Mouse (Mus musculus) spleen, adult 2 months (tissue): Measurements from ENCODE around the gene Mpc2. TPM values are rescaled to one million over a fixed set of nuclear protein-coding genes. Genes with fewer than 3 reads are reported as not detected.

Experiments used
- DNase-seq, 2 experiments: peaks; one replicate each; pipeline versions ENCODE4 v3.0.0 to v3.0.0-alpha.2; 2012 to 2021; ENCODE audit warnings: low spot score in 2 of 2, low read depth in 1 of 2
- H3K27ac ChIP-seq: fragments of 200-500 bp; 2 replicates; pipeline ENCODE4 v1.5.1; 2012; ENCODE audit warnings: low read length, inconsistent platforms; ENCODE audit not compliant: insufficient read depth
- H3K27me3 ChIP-seq: fragments of 200-500 bp; 2 replicates; pipeline ENCODE4 v1.6.1; 2012; ENCODE audit warnings: mild to moderate bottlenecking, moderate library complexity, low read length, inconsistent platforms; ENCODE audit not compliant: control insufficient read depth, insufficient read depth
- H3K36me3 ChIP-seq: fragments of 200-500 bp; 2 replicates; pipeline ENCODE4 v1.6.1; 2012; ENCODE audit warnings: mild to moderate bottlenecking, low read length, inconsistent platforms; ENCODE audit not compliant: control insufficient read depth, insufficient read depth
- H3K4me1 ChIP-seq: fragments of 200-500 bp; 2 replicates; pipeline ENCODE4 v1.6.1; 2011; ENCODE audit warnings: inconsistent platforms; ENCODE audit not compliant: control insufficient read depth, insufficient read depth, insufficient read length
- H3K4me3 ChIP-seq: fragments of 200-500 bp; 2 replicates; pipeline ENCODE4 v1.5.1; 2011; ENCODE audit warnings: mild to moderate bottlenecking, inconsistent platforms; ENCODE audit not compliant: insufficient read depth, insufficient read length; ENCODE audit errors: extremely low read depth
- CTCF ChIP-seq: fragments of 200-500 bp; IDR thresholded peaks from 2 replicates; pipeline ENCODE4 v1.5.1; 2011; ENCODE audit warnings: mild to moderate bottlenecking, inconsistent platforms; ENCODE audit not compliant: insufficient read depth, insufficient read length, insufficient replicate concordance; ENCODE audit errors: extremely low read depth
- POLR2A ChIP-seq: fragments of 200-500 bp; IDR thresholded peaks from 2 replicates; pipeline ENCODE4 v1.6.1; 2011; ENCODE audit warnings: low read depth, low read length, inconsistent platforms
- WGBS: fragments of 180-500 bp; shearing (Covaris S2); methylation state at CpG from one replicate; pipeline ENCODE4 v1.1.7; 2018; 5-methylcytosine and 5-hydroxymethylcytosine counted together
- polyA plus RNA-seq: library from polyadenylated mRNA; depleted of rRNA; stranded (reverse); fragments of >200 nt; gene quantifications from 2 replicates; pipeline ENCODE4 v1.2.3, GENCODE M21; 2012; rRNA removed

Gene Mpc2
- polyA plus RNA-seq = 21.6 and 28.6 TPM in 2 replicates

GRCm38 (mm10) chr1:165460360-165460800 is at the start of gene Mpc2, which contains the start of gene Dcaf6:
Gene Mpc2 (plus strand): TSS chr1:165460637.
Gene Dcaf6 (minus strand): TSS chr1:165460475.
- peak within 1 kb of the TSS; percentile 84 for H3K4me3 ChIP-seq
- no peaks in the 10 kb centered on the region for H3K36me3 ChIP-seq
- peak within 1 kb of the TSS; percentile 99 for H3K27ac ChIP-seq
- H3K4me1 ChIP-seq = no peaks in the 10 kb centered on the region
- DNase-seq = peak; percentile 96 to 100
- H3K27me3 ChIP-seq = no peaks in the 10 kb centered on the region
- WGBS = under 1% methylated on average over 37 of the region's 37 CpGs
- TF ChIP-seq POLR2A = peak; percentile 61
- TF ChIP-seq CTCF = no peak

- Histone ChIP-seq H3K4me1 (no peaks in the 10 kb centered on the region), H3K36me3 (no peaks in the 10 kb centered on the region), H3K27ac (no peak overlapping the region), H3K27me3 (no peaks in the 10 kb centered on the region), H3K4me3 (no peak overlapping the region)
- TF ChIP-seq POLR2A = no peak
- TF ChIP-seq CTCF = no peak
- DNase-seq = no peak
- 94% methylated on average over 7 of the region's 7 CpGs for WGBS
These were observed 39.0 kb upstream of the Mpc2 start for GRCm38 (mm10) chr1:165421357-165421915.

DNA sequence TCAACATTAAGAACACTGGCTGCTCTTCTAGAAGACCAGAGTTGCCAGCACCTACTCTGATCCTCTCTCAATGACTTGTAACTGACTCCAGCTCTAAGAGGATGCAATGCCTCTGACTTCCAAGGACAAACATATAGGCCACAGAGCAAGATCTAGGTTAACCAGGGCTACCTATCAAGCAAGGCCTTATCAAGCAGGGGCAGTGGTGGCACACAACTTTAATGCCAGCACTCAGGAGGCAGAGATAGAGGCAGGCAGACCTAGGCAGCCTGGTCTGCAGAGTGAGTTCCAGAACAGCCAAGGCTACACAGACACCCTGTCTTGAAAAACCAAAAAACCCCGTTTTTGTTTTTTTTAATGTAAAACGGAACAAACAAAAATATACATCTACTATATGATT is 34.2 kb upstream of the Mpc2 start:
- no peak for DNase-seq
- Histone ChIP-seq H3K27ac (no peak overlapping the region), H3K4me1 (no peaks in the 10 kb centered on the region), H3K36me3 (no peaks in the 10 kb centered on the region), H3K27me3 (no peaks in the 10 kb centered on the region), H3K4me3 (no peak overlapping the region)
- WGBS = 88% methylated on average over 2 of the region's 2 CpGs
- TF ChIP-seq CTCF (no peak), POLR2A (no peak)

DNA sequence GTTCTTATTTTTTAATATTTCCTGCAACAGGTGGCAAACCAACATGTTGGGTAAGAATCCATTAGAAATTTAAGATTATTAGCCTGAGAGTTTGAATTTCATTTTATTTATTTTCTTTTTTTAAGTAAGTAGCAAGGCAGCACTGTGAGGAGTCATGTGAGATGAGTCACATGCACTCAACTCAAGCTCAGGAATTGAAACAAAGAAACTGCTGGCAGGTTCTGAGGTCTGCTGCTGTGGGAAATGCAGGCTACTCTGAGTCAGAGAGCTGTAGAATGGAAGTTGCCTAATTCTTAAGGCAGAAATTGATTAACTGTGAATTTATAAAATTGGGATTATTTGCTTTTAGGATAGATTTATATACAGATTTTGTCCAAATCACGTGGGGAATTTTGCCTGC is 27.6 kb upstream of the Mpc2 start:
- 93% methylated on average over 1 of the region's 1 CpGs for WGBS
- H3K4me3 ChIP-seq = no peak overlapping the region
- no peak for TF ChIP-seq POLR2A
- TF ChIP-seq CTCF = no peak
- H3K4me1 ChIP-seq = no peaks in the 10 kb centered on the region
- H3K36me3 ChIP-seq = no peaks in the 10 kb centered on the region
- no peak overlapping the region for H3K27ac ChIP-seq
- DNase-seq = no peak
- H3K27me3 ChIP-seq = no peaks in the 10 kb centered on the region

DNA sequence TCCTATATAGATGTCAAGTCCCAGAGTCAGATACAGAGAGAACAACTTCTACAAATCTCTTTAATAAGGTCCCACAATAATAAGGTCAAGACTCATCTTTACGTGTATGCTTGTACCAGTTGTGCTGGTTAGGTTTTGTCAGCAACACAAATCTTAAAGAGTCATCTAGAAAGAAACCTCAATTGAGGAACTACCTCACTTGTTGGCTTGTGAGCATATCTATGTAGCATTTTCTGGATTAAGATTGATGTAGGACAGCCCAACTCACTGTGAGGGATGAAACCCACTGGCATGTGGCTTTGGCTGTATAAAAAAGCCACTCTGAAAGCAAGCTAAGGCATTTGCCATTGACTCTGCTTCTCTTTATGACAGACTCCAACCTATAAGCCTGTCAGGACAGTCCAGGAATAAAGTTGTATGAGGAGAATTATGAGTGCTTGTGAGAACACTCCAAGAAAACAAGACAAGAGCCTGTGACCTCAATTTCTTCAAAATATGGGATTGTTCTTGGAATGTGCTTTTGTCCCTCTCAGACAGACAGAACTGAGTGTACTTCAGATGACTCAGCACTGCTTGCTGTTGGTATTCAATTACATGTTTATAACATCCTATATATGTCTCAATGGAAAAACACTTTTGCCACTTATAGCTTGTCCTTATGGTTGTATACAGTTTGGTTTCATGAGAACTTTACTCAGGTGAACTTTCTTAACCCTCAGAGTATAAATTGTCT is 22.0 kb upstream of the Mpc2 start:
- Histone ChIP-seq H3K27me3 (no peaks in the 10 kb centered on the region), H3K4me1 (no peaks in the 10 kb centered on the region), H3K36me3 (no peaks in the 10 kb centered on the region), H3K27ac (no peak overlapping the region), H3K4me3 (no peak overlapping the region)
- 50% methylated on average over 1 of the region's 1 CpGs for WGBS
- TF ChIP-seq POLR2A (no peak), CTCF (no peak)
- no peak for DNase-seq

- Histone ChIP-seq H3K4me1 (no peaks in the 10 kb centered on the region), H3K4me3 (no peak overlapping the region), H3K27ac (no peak overlapping the region), H3K27me3 (no peaks in the 10 kb centered on the region), H3K36me3 (no peaks in the 10 kb centered on the region)
- no peak for DNase-seq
- no peak for TF ChIP-seq POLR2A
- no peak for TF ChIP-seq CTCF
- WGBS = 93% methylated on average over 3 of the region's 3 CpGs
These were observed 19.6 kb upstream of the Mpc2 start for GRCm38 (mm10) chr1:165440788-165441187.

DNA sequence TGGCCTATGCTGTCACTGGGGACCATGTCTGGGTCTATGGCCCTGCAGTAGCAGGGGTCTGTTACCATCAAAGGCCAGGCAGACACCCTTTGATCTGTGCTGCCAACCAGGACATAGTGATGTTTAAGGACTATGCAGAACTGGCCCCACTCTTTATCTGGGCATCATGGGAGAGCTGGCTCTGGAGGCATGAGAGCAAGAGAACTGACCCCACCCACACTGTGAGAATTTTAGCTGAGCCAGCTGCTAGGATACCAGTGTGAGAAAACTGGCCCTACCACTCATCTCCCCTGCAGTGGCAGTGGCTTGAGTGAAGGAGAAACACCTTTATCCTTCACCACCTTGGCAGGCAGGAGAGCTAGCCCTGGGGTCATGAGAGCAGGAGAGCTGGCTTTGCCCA is 19.2 kb upstream of the Mpc2 start:
- no peak overlapping the region for H3K4me3 ChIP-seq

More for the DNA sequence above, 19.2 kb upstream of the Mpc2 start:
- no peak for DNase-seq
- no peaks in the 10 kb centered on the region for H3K4me1 ChIP-seq
- H3K27me3 ChIP-seq = no peaks in the 10 kb centered on the region
- TF ChIP-seq POLR2A (no peak), CTCF (no peak)
- H3K27ac ChIP-seq = no peak overlapping the region
- no peaks in the 10 kb centered on the region for H3K36me3 ChIP-seq
